Mouse (Mus musculus): ENCODE data around the gene Coa6. TPM values are rescaled to one million over a fixed set of nuclear protein-coding genes. Genes with fewer than 3 reads are reported as not detected.
"Not testable (repeated sequence)": the region's sequence is repeated elsewhere in the genome, so short reads cannot be mapped to it uniquely, and the experiment has no call there.

The Coa6 gene
- polyA plus RNA-seq (2016; fragmentation: Nextera tagmentation; extraction: Ambion mirVana): 47.1 TPM in 2 replicates

- H3K27me3 ChIP-seq: no peaks in the 10 kb centered on the region
- H3K4me1 ChIP-seq: peaks cover 15% of the 10 kb centered on the region
- peaks cover 23% of the 10 kb centered on the region for H3K36me3 ChIP-seq
- WGBS: under 1% methylated on average over 61 of the region's 61 CpGs
- H3K27ac ChIP-seq: peak within 1 kb of the TSS; percentile 68
- peak within 1 kb of the TSS; percentile 83 for H3K4me2 ChIP-seq (replicated peaks)
- H3K9ac ChIP-seq: peak within 1 kb of the TSS; percentile 83
- H3K4me3 ChIP-seq: peak within 1 kb of the TSS; percentile 80
- ATAC-seq (ENCODE audit: insufficient number of reproducible peaks, insufficient read depth, low FRiP score, low TSS enrichment): peak; percentile 98
- H3K9me3 ChIP-seq: no peaks in the 10 kb centered on the region
These were observed at the start of gene Coa6 for GRCm38 (mm10) chr8:126422174-126422919. Gene Coa6, plus strand, starts transcription at chr8:126422515.

- Histone ChIP-seq H3K27ac (no peak overlapping the region), H3K9me3 (no peaks in the 10 kb centered on the region), H3K9ac (no peak overlapping the region), H3K36me3 (no peaks in the 10 kb centered on the region), H3K4me3 (no peak overlapping the region), H3K4me1 (no peaks in the 10 kb centered on the region), H3K27me3 (no peaks in the 10 kb centered on the region; the same call in 1 of the 2 replicates), H3K4me2 (replicated peaks) (no peak overlapping the region)
- 86% methylated on average over 6 of the region's 6 CpGs for WGBS
- no peak for ATAC-seq (ENCODE audit: insufficient number of reproducible peaks, insufficient read depth, low FRiP score, low TSS enrichment)
These were observed 42.7 kb upstream of the Coa6 start for GRCm38 (mm10) chr8:126379580-126379979.

- no peaks in the 10 kb centered on the region for H3K9me3 ChIP-seq
- 60% methylated on average over 2 of the region's 2 CpGs for WGBS
- no peaks in the 10 kb centered on the region for H3K4me1 ChIP-seq
- no peaks in the 10 kb centered on the region; the same call in 1 of the 2 replicates for H3K27me3 ChIP-seq
- H3K4me2 ChIP-seq (replicated peaks): no peak overlapping the region
- no peak overlapping the region for H3K27ac ChIP-seq
- no peaks in the 10 kb centered on the region for H3K36me3 ChIP-seq
- H3K9ac ChIP-seq: no peak overlapping the region
- no peak overlapping the region for H3K4me3 ChIP-seq
- no peak for ATAC-seq (ENCODE audit: insufficient number of reproducible peaks, insufficient read depth, low FRiP score, low TSS enrichment)
These were observed 42.2 kb upstream of the Coa6 start for GRCm38 (mm10) chr8:126380141-126380540.

- 80% methylated on average over 7 of the region's 7 CpGs for WGBS
- Histone ChIP-seq H3K4me2 (replicated peaks) (no peak overlapping the region), H3K36me3 (no peaks in the 10 kb centered on the region)
These were observed 41.0 kb upstream of the Coa6 start for GRCm38 (mm10) chr8:126381299-126381698.

GRCm38 (mm10) chr8:126382216-126382615, 40.1 kb upstream of the Coa6 start:
- no peaks in the 10 kb centered on the region for H3K9me3 ChIP-seq
- 40% methylated on average over 14 of the region's 14 CpGs for WGBS
- ATAC-seq (ENCODE audit: insufficient number of reproducible peaks, insufficient read depth, low FRiP score, low TSS enrichment): no peak

More at GRCm38 (mm10) chr8:126381299-126381698, 41.0 kb upstream of the Coa6 start:
- Histone ChIP-seq H3K4me3 (no peak overlapping the region), H3K27me3 (no peaks in the 10 kb centered on the region; the same call in 1 of the 2 replicates), H3K27ac (no peak overlapping the region), H3K9ac (no peak overlapping the region), H3K4me1 (no peaks in the 10 kb centered on the region), H3K9me3 (no peaks in the 10 kb centered on the region)
- ATAC-seq (ENCODE audit: insufficient number of reproducible peaks, insufficient read depth, low FRiP score, low TSS enrichment): no peak

GRCm38 (mm10) chr8:126382749-126383148, 39.6 kb upstream of the Coa6 start:
- Histone ChIP-seq H3K4me2 (replicated peaks) (no peak overlapping the region), H3K9ac (no peak overlapping the region)
- WGBS: 63% methylated on average over 5 of the region's 5 CpGs

More at GRCm38 (mm10) chr8:126382216-126382615, 40.1 kb upstream of the Coa6 start:
- H3K27me3 ChIP-seq: no peaks in the 10 kb centered on the region; the same call in 1 of the 2 replicates
- H3K4me3 ChIP-seq: no peak overlapping the region
- no peak overlapping the region for H3K27ac ChIP-seq
- H3K4me1 ChIP-seq: no peaks in the 10 kb centered on the region
- no peaks in the 10 kb centered on the region for H3K36me3 ChIP-seq
- H3K4me2 ChIP-seq (replicated peaks): no peak overlapping the region
- no peak overlapping the region for H3K9ac ChIP-seq

GRCm38 (mm10) chr8:126387566-126387965, 34.7 kb upstream of the Coa6 start:
- Histone ChIP-seq H3K9me3 (no peaks in the 10 kb centered on the region), H3K4me2 (replicated peaks) (no peak overlapping the region), H3K27ac (no peak overlapping the region), H3K27me3 (no peaks in the 10 kb centered on the region), H3K4me1 (no peaks in the 10 kb centered on the region), H3K36me3 (no peaks in the 10 kb centered on the region), H3K9ac (no peak overlapping the region), H3K4me3 (no peak overlapping the region)
- WGBS: 81% methylated on average over 4 of the region's 4 CpGs
- ATAC-seq (ENCODE audit: insufficient number of reproducible peaks, insufficient read depth, low FRiP score, low TSS enrichment): no peak

More at GRCm38 (mm10) chr8:126382749-126383148, 39.6 kb upstream of the Coa6 start:
- H3K27me3 ChIP-seq: no peaks in the 10 kb centered on the region; the same call in 1 of the 2 replicates
- no peaks in the 10 kb centered on the region for H3K9me3 ChIP-seq
- no peaks in the 10 kb centered on the region for H3K36me3 ChIP-seq
- no peak overlapping the region for H3K4me3 ChIP-seq
- no peak for ATAC-seq (ENCODE audit: insufficient number of reproducible peaks, insufficient read depth, low FRiP score, low TSS enrichment)
- H3K4me1 ChIP-seq: no peaks in the 10 kb centered on the region
- no peak overlapping the region for H3K27ac ChIP-seq

DNA sequence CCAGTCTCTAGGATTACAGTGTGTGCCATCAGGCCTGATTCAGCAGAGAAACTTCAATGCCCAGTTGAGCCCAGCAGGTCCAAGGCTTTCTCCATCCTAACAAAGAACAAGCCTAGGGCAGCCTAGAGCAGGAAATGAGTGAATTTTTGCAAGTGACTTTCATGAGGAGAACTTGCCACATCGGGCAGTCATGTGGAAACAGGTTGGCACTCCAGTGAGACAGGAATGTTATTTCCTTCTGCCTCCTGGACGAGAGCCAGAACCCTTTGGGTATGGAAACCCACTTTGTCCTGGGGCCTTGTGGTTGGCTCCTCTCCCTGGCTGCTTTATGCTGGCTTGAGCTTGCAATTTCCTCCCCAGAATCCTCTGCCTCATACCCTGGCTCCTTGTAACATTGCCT, 30.8 kb upstream of the Coa6 start:
- 67% methylated on average over 2 of the region's 2 CpGs for WGBS
- Histone ChIP-seq H3K27ac (no peak overlapping the region), H3K4me1 (no peaks in the 10 kb centered on the region), H3K9me3 (no peaks in the 10 kb centered on the region), H3K4me2 (replicated peaks) (no peak overlapping the region), H3K9ac (no peak overlapping the region), H3K36me3 (no peaks in the 10 kb centered on the region), H3K4me3 (no peak overlapping the region), H3K27me3 (no peaks in the 10 kb centered on the region)
- ATAC-seq (ENCODE audit: insufficient number of reproducible peaks, insufficient read depth, low FRiP score, low TSS enrichment): no peak

GRCm38 (mm10) chr8:126395386-126395785, 26.9 kb upstream of the Coa6 start:
- no peak overlapping the region for H3K27ac ChIP-seq
- no peak overlapping the region for H3K4me3 ChIP-seq
- no peaks in the 10 kb centered on the region for H3K9me3 ChIP-seq
- no peak overlapping the region for H3K4me2 ChIP-seq (replicated peaks)
- H3K27me3 ChIP-seq: no peaks in the 10 kb centered on the region
- WGBS: 77% methylated on average over 9 of the region's 9 CpGs
- H3K36me3 ChIP-seq: no peaks in the 10 kb centered on the region
- no peaks in the 10 kb centered on the region for H3K4me1 ChIP-seq
- no peak for ATAC-seq (ENCODE audit: insufficient number of reproducible peaks, insufficient read depth, low FRiP score, low TSS enrichment)
- no peak overlapping the region for H3K9ac ChIP-seq

DNA sequence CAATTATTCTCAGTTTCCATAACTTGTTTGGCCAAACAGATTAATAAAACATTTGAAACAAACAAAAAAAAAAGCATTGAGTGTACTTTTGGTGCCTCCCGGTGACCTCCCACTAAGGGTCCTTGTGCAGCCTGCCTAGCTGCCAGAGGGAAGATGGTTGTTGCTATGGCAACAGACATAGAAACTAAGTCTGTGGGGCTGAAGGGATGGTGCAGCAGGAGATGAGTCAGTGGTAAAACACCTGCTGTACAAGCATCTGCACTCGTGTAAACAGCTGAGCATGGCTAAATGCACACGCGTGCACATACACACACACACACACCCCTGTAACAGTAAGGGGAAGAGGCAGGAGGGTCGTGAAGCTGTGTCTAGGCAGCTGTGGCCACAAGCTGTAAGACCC, 26.4 kb upstream of the Coa6 start:
- 66% methylated on average over 5 of the region's 5 CpGs for WGBS
- H3K9ac ChIP-seq: no peak overlapping the region
- no peaks in the 10 kb centered on the region for H3K36me3 ChIP-seq
- H3K27ac ChIP-seq: no peak overlapping the region
- H3K4me1 ChIP-seq: no peaks in the 10 kb centered on the region
- no peak for ATAC-seq (ENCODE audit: insufficient number of reproducible peaks, insufficient read depth, low FRiP score, low TSS enrichment)
- no peaks in the 10 kb centered on the region for H3K27me3 ChIP-seq
- no peaks in the 10 kb centered on the region for H3K9me3 ChIP-seq
- no peak overlapping the region for H3K4me3 ChIP-seq
- H3K4me2 ChIP-seq (replicated peaks): no peak overlapping the region

DNA sequence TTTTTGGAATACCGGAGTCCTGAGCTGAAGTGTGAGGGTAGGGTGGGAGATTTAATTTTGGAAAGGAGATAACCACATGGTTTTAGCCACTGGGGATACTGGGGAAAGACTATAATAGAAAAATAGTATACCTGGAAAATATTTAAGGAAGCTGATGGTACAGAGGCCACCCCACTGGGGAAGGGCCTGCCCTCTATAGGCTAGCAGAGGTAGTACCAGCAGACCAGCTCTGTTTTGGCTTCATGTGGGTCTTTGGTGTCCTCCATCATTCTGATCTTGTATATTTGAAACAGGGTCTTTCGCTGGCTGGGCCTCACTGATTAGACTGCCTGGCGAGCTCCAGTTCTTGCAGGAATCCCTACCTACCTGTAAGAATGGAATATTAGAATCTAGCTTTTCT, 24.0 kb upstream of the Coa6 start:
- 78% methylated on average over 3 of the region's 3 CpGs for WGBS
- no peaks in the 10 kb centered on the region for H3K9me3 ChIP-seq

GRCm38 (mm10) chr8:126404550-126404949, 17.8 kb upstream of the Coa6 start:
- ATAC-seq (ENCODE audit: insufficient number of reproducible peaks, insufficient read depth, low FRiP score, low TSS enrichment): not testable (repeated sequence)

More for the DNA sequence above, 24.0 kb upstream of the Coa6 start:
- Histone ChIP-seq H3K4me3 (no peak overlapping the region), H3K27ac (no peak overlapping the region), H3K4me1 (no peaks in the 10 kb centered on the region), H3K27me3 (no peaks in the 10 kb centered on the region), H3K4me2 (replicated peaks) (no peak overlapping the region), H3K36me3 (no peaks in the 10 kb centered on the region), H3K9ac (no peak overlapping the region)
- no peak for ATAC-seq (ENCODE audit: insufficient number of reproducible peaks, insufficient read depth, low FRiP score, low TSS enrichment)

More at GRCm38 (mm10) chr8:126404550-126404949, 17.8 kb upstream of the Coa6 start:
- H3K27ac ChIP-seq; H3K4me1 ChIP-seq; H3K4me2 ChIP-seq (replicated peaks); H3K36me3 ChIP-seq; H3K9ac ChIP-seq; H3K27me3 ChIP-seq; H3K9me3 ChIP-seq; H3K4me3 ChIP-seq: not testable (repeated sequence)

Measured in embryonic facial prominence, embryonic 12.5 days (tissue).